Mouse (Mus musculus): Measurements from ENCODE around the gene Gm8094. TPM values are rescaled to one million over a fixed set of nuclear protein-coding genes. Genes with fewer than 3 reads are reported as not detected.
"Not testable (repeated sequence)": the region's sequence is repeated elsewhere in the genome, so short reads cannot be mapped to it uniquely, and the experiment has no call there.

Gm8094 gene
- polyA plus RNA-seq (2015; fragmentation: Nextera tagmentation; extraction: Ambion mirVana) = not detected in 2 replicates

DNA sequence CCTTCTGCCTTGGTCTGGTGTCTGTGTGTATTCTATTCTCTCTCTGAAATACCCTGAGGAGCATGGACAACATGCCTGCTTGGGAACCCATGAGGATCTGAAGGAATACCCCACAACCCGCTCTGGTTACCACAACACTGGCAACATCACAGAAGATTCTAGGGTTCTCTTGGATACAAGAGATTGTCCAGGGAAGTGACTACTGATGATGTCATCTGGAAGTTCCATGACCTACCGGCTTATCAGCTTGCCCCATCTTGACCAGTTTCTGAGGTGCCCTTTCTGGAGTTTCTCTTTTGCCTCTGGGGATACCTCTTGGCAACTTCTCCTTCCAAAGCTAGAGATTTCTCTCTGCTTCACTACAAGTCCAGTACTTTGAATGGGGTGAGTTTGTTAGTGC, at the start of gene Gm8094:
Gene Gm8094, minus strand, starts transcription at position 101 of the 400 bp plus-strand sequence.
- not testable (repeated sequence) for H3K9ac ChIP-seq (ENCODE audit: low read depth, low read length); H3K4me1 ChIP-seq (ENCODE audit: control insufficient read depth, low read depth, low read length); H3K9me3 ChIP-seq (replicated peaks; ENCODE audit: control insufficient read depth, low read length); ATAC-seq (ENCODE audit: low read depth); H3K27me3 ChIP-seq (ENCODE audit: control insufficient read depth, insufficient read depth, low read depth, low read length); H3K36me3 ChIP-seq (ENCODE audit: control insufficient read depth, insufficient read depth); H3K27ac ChIP-seq (ENCODE audit: low read length); H3K4me3 ChIP-seq (ENCODE audit: low read depth, low read length); H3K4me2 ChIP-seq (ENCODE audit: low read depth, low read length)
- WGBS (ENCODE audit: insufficient replicate concordance) = 56% methylated on average over 2 of the region's 2 CpGs

DNA sequence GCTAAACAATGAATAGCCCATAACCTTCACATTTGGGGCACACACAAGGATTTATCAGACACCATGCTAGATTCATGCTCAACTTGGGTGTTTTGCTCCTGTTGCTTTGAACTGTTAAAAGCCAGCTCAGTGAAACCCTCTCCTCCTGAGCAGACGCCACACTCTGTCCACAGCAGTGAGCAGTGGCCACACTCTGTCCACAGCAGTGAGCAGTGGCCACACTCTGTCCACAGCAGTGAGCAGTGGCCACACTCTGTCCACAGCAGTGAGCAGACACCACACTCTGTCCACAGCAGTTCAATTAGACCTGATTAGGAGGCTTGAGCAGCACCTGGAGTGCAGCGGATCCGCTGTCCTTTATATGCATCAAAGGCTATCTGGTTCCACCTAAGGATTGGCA, 43.2 kb upstream of the Gm8094 start:
- not testable (repeated sequence) for H3K36me3 ChIP-seq (ENCODE audit: control insufficient read depth, insufficient read depth); H3K9ac ChIP-seq (ENCODE audit: low read depth, low read length); H3K4me1 ChIP-seq (ENCODE audit: control insufficient read depth, low read depth, low read length); H3K4me2 ChIP-seq (ENCODE audit: low read depth, low read length); H3K27ac ChIP-seq (ENCODE audit: low read length); H3K9me3 ChIP-seq (replicated peaks; ENCODE audit: control insufficient read depth, low read length); ATAC-seq (ENCODE audit: low read depth); H3K27me3 ChIP-seq (ENCODE audit: control insufficient read depth, insufficient read depth, low read depth, low read length); H3K4me3 ChIP-seq (ENCODE audit: low read depth, low read length)
- 70% methylated on average over 1 of the region's 3 CpGs for WGBS (ENCODE audit: insufficient replicate concordance)

DNA sequence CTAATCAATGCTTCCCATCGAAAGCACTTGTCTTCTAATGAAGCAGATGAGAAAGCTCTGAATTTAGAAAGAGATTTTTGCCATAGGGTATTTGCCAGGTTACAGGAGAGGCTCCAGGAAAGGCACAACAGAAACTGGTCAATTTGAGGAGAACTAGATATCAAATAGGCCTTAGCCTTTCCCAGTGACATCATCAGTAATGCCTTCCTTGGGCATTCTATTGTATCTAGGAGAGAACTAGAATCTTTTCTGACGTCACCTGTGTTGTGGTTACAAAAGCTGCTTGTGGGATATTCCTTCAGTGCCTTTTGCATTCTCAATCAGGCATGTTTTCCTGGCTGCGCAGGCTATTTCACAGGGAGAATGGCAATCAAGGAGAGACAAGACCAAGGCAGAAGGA, 23.9 kb upstream of the Gm8094 start, which contains the start of gene Gm8104:
Gene Gm8104, plus strand, starts transcription at position 301 of the 400 bp plus-strand sequence.
- H3K4me2 ChIP-seq (ENCODE audit: low read depth, low read length); H3K9ac ChIP-seq (ENCODE audit: low read depth, low read length); H3K36me3 ChIP-seq (ENCODE audit: control insufficient read depth, insufficient read depth); H3K27me3 ChIP-seq (ENCODE audit: control insufficient read depth, insufficient read depth, low read depth, low read length); H3K9me3 ChIP-seq (replicated peaks; ENCODE audit: control insufficient read depth, low read length); H3K4me3 ChIP-seq (ENCODE audit: low read depth, low read length); H3K4me1 ChIP-seq (ENCODE audit: control insufficient read depth, low read depth, low read length); ATAC-seq (ENCODE audit: low read depth); H3K27ac ChIP-seq (ENCODE audit: low read length): not testable (repeated sequence)
- 43% methylated on average over 3 of the region's 3 CpGs for WGBS (ENCODE audit: insufficient replicate concordance)

DNA sequence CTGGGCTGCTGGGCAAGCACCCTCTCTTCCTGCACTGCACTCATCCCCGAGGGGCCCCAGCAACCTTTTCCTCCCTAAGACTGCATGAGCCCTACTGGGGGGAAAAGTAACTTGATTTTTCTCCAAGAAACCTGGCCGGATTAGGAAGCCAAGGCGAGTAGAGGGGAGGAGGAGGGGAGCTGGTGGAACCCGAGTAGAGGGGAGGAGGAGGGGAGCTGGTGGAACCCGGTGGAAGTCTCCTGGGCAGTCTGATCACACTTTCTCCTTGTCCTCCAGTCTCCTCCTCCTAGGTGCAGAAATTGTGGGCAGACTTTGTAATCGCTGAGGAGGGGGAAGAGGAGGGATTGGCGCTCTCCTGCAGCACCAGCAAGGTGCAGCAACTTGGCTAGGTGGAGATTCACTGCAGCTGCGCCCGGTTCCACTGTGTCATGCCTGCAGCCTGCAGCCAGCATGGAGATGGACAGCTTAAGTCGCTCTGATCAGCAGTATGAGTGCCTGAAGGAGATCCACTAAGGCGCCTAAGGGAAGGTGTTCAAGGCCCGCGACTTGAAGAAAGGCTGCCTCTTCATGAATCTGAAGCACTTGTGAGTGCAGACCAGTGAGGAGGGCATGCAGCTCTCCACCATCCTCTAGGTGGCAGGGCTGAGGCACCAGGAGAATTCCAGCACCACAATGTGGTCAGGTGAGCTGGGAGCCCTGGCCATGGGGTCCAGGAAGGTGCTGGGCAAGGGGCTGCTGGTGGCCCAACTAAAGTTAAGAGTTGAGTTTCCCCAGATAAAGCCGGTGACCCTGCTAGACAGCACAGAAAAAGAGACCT, 12.9 kb upstream of the Gm8094 start:
- 17% methylated on average over 1 of the region's 14 CpGs for WGBS (ENCODE audit: insufficient replicate concordance)
- not testable (repeated sequence) for H3K36me3 ChIP-seq (ENCODE audit: control insufficient read depth, insufficient read depth); H3K27me3 ChIP-seq (ENCODE audit: control insufficient read depth, insufficient read depth, low read depth, low read length); H3K4me1 ChIP-seq (ENCODE audit: control insufficient read depth, low read depth, low read length); H3K27ac ChIP-seq (ENCODE audit: low read length); H3K9ac ChIP-seq (ENCODE audit: low read depth, low read length); H3K4me3 ChIP-seq (ENCODE audit: low read depth, low read length); H3K4me2 ChIP-seq (ENCODE audit: low read depth, low read length); ATAC-seq (ENCODE audit: low read depth); H3K9me3 ChIP-seq (replicated peaks; ENCODE audit: control insufficient read depth, low read length)

DNA sequence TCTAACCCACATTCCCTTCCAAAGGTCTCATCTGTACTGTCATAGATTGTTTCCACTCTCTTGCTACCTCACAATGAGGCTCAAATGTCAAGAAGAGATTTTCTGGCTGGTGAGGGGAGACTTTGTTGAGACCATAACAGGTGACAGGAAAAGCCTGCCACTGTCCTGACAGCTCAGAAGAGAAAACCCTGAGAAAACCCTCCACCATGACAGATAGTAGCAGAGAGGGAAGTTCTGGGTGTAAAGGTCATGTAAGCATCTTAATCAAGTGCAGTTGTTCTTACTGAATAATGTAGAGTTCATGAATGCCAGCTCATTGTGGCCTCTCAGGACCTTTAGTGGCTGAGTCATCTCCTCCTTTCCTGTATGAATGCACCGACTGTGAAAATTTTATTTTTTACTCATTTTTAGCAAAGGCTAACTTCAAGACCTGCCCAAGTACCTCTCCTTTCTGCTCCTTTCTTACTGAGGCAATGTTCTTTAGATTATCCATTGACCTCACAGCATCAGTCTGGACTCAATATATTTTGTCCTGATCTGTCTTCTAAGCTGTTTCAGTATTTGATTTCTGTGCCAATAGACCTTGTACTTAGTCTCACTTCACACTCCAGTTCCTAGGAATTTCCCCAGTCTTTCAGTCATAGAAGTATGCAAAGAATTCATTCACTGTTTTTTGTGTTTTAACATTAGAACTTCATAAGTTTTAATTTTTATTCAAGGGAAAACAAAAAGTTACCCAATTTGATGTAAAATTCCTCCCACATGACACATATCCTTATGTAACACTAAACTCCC, 8.7 kb upstream of the Gm8094 start:
- WGBS (ENCODE audit: insufficient replicate concordance) = 28% methylated on average over 1 of the region's 1 CpGs
- not testable (repeated sequence) for ATAC-seq (ENCODE audit: low read depth)

DNA sequence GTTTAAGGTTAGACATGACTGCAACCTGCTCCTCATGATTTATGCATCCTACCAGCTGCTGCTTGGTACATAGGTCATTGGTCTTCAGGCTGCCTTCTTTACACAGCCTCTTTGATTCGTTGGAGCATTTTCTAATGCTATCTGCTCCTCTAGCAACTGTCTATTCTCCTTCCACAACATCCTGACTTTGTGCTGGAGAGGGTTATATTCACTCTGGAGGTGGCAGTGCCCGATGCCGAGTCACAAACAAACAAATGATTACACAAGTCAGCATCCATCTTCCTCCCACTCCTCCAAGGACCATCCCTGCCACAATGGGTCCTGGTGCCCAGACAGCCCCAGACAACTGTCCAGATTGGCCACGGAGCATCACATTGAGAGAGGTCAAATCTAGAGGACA, 16.3 kb downstream of the Gm8094 start:
- H3K27me3 ChIP-seq (ENCODE audit: control insufficient read depth, insufficient read depth, low read depth, low read length); H3K9me3 ChIP-seq (replicated peaks; ENCODE audit: control insufficient read depth, low read length); H3K4me3 ChIP-seq (ENCODE audit: low read depth, low read length); H3K4me2 ChIP-seq (ENCODE audit: low read depth, low read length); ATAC-seq (ENCODE audit: low read depth); H3K4me1 ChIP-seq (ENCODE audit: control insufficient read depth, low read depth, low read length); H3K9ac ChIP-seq (ENCODE audit: low read depth, low read length); H3K27ac ChIP-seq (ENCODE audit: low read length); H3K36me3 ChIP-seq (ENCODE audit: control insufficient read depth, insufficient read depth): not testable (repeated sequence)
- 43% methylated on average over 4 of the region's 4 CpGs for WGBS (ENCODE audit: insufficient replicate concordance)

More for the DNA sequence above, 8.7 kb upstream of the Gm8094 start:
- not testable (repeated sequence) for H3K9me3 ChIP-seq (replicated peaks; ENCODE audit: control insufficient read depth, low read length); H3K27ac ChIP-seq (ENCODE audit: low read length); H3K4me1 ChIP-seq (ENCODE audit: control insufficient read depth, low read depth, low read length); H3K27me3 ChIP-seq (ENCODE audit: control insufficient read depth, insufficient read depth, low read depth, low read length); H3K36me3 ChIP-seq (ENCODE audit: control insufficient read depth, insufficient read depth); H3K4me3 ChIP-seq (ENCODE audit: low read depth, low read length); H3K4me2 ChIP-seq (ENCODE audit: low read depth, low read length); H3K9ac ChIP-seq (ENCODE audit: low read depth, low read length)

DNA sequence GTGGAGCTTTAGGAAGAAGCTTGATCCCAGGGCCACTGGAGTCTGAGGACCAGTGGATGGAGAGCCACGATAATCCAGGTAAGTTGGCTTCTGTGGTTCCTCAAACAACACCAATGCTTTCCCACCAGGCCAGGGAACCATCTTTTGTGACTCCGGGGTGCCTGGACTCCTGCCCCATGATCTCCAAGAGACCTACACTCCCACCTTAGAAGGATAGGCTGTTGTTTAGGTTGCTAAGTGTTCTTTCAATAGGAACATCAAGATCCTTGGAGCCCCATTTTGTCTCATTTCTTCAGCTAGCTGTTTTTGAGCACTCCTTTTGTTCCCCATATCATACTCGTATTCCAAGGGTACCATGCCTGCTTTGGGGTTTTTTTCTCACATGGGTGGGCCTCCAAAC, 18.4 kb downstream of the Gm8094 start:
- not testable (repeated sequence) for H3K27ac ChIP-seq (ENCODE audit: low read length); ATAC-seq (ENCODE audit: low read depth); H3K4me1 ChIP-seq (ENCODE audit: control insufficient read depth, low read depth, low read length); H3K36me3 ChIP-seq (ENCODE audit: control insufficient read depth, insufficient read depth); H3K4me3 ChIP-seq (ENCODE audit: low read depth, low read length); H3K9me3 ChIP-seq (replicated peaks; ENCODE audit: control insufficient read depth, low read length); H3K9ac ChIP-seq (ENCODE audit: low read depth, low read length); H3K27me3 ChIP-seq (ENCODE audit: control insufficient read depth, insufficient read depth, low read depth, low read length); H3K4me2 ChIP-seq (ENCODE audit: low read depth, low read length)
- 54% methylated on average over 3 of the region's 3 CpGs for WGBS (ENCODE audit: insufficient replicate concordance)
